Mouse (Mus musculus): ENCODE measurements at regions not wholly inside any gene's neighbourhood (a gene's known extent, or its start where the extent isn't known, plus 50 kb on each side); places are given as distances from the start of the nearest gene placed in this dataset.

DNA sequence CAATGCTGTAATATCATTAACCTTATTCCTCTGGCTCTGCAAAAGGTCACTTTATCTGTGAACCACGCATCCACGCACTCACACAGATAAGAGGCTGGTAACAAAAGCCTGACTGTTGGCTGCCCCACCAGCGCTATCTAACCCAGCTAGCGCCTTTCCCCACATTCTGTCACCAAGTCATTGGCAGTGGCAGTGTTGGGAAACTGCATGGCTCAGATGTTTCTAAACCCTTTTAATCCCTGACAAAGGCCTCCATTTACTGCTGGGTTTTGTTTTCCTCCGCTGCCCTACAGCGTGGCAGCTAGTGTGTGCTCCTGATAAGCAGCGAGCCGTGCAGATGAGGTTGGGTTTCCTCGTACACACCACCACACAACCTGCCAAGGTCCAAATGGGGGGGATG, 55.7 kb downstream of the Id4 start:
- DNase-seq (ENCODE audit: low read depth, low spot score) = no peak

GRCm38 (mm10) chr13:48317457-48317856, 56.4 kb downstream of the Id4 start:
- no peak for DNase-seq (ENCODE audit: low read depth, low spot score)

DNA sequence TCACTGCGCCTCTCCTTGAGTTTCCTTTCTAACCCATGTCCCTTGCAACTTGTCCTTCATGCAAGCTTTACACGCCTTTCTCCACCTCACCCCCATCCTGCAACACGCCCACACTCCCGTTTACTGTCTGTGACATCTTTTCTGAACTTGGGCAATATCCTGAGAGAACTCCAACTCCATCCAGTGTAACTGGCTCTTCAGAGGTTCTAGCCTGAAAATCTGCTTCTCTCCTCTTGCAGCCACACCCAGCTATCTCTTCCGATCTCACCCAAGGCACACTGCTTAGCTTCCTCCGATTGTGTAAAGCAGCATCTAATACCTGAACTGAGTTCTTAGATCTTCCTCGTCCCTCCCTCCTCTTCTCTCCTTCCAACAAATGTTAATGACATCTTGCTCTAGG, 58.0 kb downstream of the Id4 start:
- DNase-seq (ENCODE audit: low read depth, low spot score) = no peak

DNA sequence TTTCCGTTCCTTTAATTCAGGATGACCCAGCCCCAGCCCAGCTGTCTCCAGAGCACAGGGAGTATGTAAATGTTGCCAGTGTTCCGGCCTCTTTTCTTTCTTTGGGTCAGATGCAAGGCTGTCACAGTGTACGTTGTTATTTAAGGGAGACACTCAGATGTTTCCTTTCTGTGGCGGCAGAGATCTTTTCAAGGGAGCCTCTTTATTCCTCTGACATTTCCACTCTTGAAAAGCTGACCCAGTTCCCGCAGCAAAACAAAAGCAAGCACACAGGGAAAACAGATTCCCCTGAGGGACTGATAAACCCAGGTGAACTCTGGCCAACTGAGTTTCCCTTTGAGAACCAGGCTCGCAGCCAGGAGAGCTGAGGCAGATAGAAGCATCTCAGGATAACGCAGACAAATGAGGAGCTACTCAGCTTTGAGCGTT, 63.3 kb downstream of the Id4 start:
- DNase-seq (ENCODE audit: low read depth, low spot score) = no peak

- no peak for DNase-seq (ENCODE audit: low read depth, low spot score)
These were observed 69.6 kb downstream of the Id4 start for GRCm38 (mm10) chr13:48330619-48331018.

GRCm38 (mm10) chr13:48336135-48336534, 75.1 kb downstream of the Id4 start:
- no peak for DNase-seq (ENCODE audit: low read depth, low spot score)

- DNase-seq (ENCODE audit: low read depth, low spot score) = no peak
These were observed 75.6 kb downstream of the Id4 start for GRCm38 (mm10) chr13:48336602-48337001.

DNA sequence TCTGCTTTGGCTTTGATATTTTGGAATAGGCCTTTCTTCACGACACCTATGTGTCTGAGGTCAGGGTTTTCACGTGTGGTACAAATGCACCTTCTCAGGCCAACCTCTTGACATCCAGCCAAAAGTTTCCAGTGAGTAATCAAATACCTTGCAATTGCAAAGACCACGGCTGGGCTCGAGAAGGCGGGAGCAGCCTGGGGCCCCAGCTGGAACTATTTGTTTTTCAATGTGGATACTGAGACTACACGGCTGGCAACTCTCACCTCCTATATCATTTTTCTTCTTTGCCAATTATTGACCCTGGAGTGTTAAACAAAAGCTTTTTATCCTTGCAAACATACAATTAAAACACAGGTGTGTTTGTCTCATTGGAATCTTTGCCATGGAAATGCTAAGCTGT, 77.5 kb downstream of the Id4 start:
- no peak for DNase-seq (ENCODE audit: low read depth, low spot score)

DNA sequence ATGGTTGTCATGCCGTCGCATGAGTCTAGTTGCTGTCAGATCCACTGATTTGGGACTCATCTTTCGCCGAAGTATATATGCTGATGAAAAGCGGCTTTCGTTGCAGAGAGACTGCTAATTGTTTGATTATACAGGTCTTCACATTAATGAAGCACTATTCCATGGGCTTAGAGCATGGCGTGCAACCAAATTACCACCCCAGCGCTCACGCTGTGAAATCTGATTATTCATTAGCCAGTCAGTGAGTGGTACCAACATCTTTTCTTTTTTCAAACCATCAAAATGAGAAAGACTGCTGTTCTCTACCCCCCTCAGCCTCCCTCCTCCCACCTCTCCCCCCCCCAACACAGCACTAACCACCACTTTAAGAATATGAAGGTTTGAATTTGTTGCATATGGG, 89.1 kb downstream of the Id4 start:
- no peak for DNase-seq (ENCODE audit: low read depth, low spot score)

- DNase-seq (ENCODE audit: low read depth, low spot score) = no peak
These were observed 89.9 kb downstream of the Id4 start for GRCm38 (mm10) chr13:48350955-48351354.

DNA sequence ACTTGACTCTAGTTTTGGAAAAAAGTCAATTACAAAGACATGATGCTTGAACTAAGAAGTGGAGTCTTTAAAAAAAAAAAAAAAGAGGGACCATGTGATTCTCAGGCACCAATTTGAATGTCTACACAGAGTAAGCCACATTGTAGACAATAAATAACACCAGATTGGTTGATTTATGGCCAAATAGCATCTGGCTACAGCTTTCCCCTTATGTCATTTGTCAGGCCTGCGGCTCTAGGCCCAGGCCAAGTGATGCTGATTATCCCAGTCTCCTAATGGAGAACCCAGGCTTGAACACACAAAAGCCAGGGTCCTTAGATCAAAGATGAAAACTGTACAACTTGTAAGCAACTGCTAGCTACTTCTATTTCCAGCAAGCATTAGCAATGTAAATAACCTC, 96.1 kb downstream of the Id4 start:
- DNase-seq (ENCODE audit: low read depth, low spot score) = no peak

- DNase-seq (ENCODE audit: low read depth, low spot score) = peak; percentile 0
These were observed 96.6 kb downstream of the Id4 start for GRCm38 (mm10) chr13:48357640-48358039.

DNA sequence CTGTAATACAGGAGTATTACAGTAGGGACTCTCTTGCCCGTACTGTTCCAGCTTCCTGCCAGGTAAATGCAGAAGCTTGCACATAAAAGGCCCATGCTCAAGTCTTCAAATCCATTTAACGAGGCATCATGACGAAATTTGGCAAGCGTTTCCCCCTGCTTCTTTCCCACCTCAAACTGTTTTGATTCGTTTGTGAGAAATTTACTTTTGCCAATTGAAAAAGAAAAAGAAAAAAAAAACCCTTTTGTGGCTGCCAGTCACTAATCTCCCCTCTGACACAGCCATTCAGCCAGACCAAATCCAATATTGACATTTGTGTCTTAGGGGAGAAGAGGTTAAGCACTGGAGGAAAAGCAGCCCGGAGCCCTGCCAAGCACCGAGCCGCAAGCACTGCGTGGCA, 110.0 kb downstream of the Id4 start:
- DNase-seq (ENCODE audit: low read depth, low spot score) = no peak

- DNase-seq (ENCODE audit: low read depth, low spot score) = no peak
These were observed 115.4 kb downstream of the Id4 start for GRCm38 (mm10) chr13:48376405-48376804.

DNA sequence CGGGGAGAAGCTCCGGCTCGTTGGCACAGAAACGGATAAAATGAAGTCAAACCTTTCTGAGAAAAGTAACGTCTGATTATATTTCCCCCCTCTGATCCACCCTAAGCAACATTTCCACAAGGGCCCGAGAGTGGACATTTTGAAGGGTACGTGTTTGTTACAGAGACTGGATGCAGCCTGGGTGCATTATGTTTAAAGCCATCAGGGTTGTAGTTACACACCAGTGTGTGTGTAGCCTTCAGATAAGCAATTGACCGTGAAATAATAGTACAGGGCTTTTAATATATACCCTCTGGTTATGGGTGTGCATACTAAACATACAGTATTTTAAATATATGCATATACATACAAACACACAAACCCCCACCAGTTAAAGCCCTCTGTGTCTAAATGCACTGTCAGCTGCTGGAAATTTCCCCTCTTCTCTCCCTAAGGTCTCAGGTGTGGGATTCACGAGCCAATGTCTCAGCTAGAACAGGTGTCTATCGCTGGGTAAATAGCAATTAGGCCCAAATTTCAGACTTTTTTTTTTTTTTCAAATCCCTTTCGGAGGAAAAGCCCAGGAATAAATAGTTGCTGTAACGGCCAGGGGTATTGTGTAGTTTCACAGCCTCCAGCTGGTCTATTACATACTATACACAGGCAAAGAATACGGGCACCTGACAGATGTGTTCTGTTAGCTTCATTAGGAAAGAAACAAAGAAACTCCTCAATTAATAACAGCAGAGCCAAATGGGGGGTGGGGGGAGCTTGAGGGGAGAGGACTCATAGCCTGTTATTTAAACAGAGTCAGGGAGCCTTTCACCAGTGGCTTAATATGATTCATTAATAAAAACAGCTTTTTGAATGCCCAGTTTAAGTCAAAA, 122.8 kb downstream of the Id4 start:
- DNase-seq (ENCODE audit: low read depth, low spot score) = no peak

- no peak for DNase-seq (ENCODE audit: low read depth, low spot score)
These were observed 123.9 kb downstream of the Id4 start for GRCm38 (mm10) chr13:48384901-48385300.

GRCm38 (mm10) chr13:48391126-48391525, 122.1 kb downstream of the Zfp169 start:
- no peak for DNase-seq (ENCODE audit: low read depth, low spot score)

GRCm38 (mm10) chr13:48397761-48398160, 115.5 kb downstream of the Zfp169 start:
- DNase-seq (ENCODE audit: low read depth, low spot score) = no peak

GRCm38 (mm10) chr13:48398617-48399016, 114.6 kb downstream of the Zfp169 start:
- no peak for DNase-seq (ENCODE audit: low read depth, low spot score)

GRCm38 (mm10) chr13:48402316-48402715, 110.9 kb downstream of the Zfp169 start:
- no peak for DNase-seq (ENCODE audit: low read depth, low spot score)

DNA sequence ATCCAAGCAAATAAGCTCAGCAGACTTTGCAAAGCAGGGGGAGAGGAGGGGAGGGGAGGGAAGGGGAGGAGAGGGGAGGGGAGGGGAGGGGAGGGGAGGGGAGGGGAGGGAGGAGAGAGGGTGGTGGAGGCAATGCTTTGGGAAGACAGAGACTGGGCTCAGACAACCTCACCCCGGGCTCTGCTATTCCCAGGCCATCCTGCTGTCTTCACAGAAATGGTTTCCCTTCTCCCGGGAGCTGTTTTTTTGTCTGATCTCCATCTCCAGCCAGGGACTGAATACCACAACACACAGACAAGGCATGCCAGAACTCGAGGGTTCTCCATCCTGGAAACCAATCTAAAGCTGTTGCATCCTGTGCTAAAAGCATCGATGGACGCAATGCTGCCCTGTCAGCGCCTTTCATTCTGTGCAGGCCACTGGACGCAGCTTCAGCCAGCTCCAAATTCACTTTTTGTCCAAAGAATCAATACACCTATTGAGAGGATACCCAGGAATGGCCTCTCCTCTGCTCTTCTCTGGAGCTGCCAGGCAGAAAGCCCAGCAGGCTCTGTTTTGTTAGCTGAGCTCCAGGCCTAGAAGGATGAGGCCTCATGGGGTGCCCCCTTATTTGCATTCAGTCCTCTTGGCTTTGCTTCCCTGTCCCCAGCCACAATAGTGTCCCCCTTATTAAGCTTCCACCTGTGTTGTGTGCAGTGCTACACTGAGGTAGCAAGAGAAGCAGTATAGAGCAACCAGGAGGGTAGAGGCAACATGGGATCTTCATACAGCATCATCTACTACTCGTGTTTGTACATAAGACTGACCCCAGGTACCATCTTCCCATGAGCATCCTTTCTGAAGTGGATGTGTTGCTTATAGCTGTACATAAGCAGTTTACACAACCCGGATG, 90.6 kb downstream of the Zfp169 start:
- DNase-seq (ENCODE audit: low read depth, low spot score) = no peak

GRCm38 (mm10) chr13:48426816-48427215, 86.4 kb downstream of the Zfp169 start:
- no peak for DNase-seq (ENCODE audit: low read depth, low spot score)
